Mouse (Mus musculus): Measurements from ENCODE around the gene Pde11a. TPM values are rescaled to one million over a fixed set of nuclear protein-coding genes. Genes with fewer than 3 reads are reported as not detected.

Gene Pde11a
- 0.54 and 0.77 TPM in 2 replicates for polyA plus RNA-seq (2015; fragmentation: Nextera tagmentation; extraction: Ambion mirVana)

DNA sequence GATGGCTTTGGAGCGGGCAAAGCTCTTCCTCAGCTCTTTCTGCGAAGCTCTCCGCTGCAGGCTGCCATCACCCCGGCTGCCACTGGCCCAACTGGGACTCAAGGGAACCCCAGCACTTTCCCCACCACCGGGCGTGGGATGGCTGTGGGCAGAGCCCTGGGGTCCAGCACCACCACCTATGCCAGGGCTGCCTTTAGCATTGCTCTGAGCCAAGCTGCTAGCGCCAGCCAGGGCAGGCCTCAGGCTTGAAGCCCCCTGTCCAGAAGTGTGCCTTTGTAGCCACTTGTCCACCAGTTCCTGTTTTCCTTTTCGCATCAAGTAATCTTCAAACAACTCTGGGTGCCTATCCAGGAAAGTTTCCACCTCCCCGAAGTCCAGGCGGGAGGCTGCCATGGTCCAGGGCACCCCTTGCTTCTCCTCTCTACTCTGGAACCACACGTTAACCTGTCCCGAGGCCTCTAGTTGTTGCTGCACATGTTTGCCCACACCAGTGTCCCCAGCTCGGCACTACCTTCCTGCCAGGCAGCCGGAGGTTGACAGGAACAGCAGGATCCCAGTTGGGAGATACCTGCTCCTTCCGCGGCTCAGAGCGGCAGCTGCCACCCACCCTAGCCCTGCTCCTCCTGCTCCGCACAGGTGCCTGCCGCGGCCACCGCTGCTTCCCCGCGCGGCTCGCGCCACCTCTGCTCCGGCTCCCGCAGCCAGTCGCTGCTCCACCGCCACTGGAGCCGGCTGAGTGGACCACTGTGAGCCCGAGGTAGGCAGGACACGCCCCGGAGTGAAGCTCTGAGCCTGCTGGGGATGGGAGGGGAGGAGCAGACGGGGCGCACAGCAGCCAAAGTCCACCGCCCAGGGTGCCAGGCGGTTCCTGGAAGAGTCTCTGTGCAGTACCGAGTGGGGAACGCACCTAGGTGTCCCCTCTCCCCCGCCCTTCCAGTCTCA is at the start of gene Pde11a:
Gene Pde11a, minus strand, starts transcription at position 560 of the 942 bp plus-strand sequence.
- peaks cover 2% of the 10 kb centered on the region for H3K27me3 ChIP-seq (ENCODE audit: control insufficient read depth, insufficient read depth, low read depth, low read length)
- H3K27ac ChIP-seq (ENCODE audit: low read length) = no peak within 1 kb of the TSS
- peak within 1 kb of the TSS; percentile 58 for H3K4me3 ChIP-seq (ENCODE audit: low read depth, low read length)
- H3K36me3 ChIP-seq (ENCODE audit: control insufficient read depth, insufficient read depth, low read length) = no peaks in the 10 kb centered on the region
- peak within 1 kb of the TSS; percentile 74 for H3K9ac ChIP-seq (ENCODE audit: low read depth, low read length)
- H3K9me3 ChIP-seq (replicated peaks; ENCODE audit: control insufficient read depth, low read length, poor library complexity, severe bottlenecking) = no peaks in the 10 kb centered on the region
- peaks cover 12% of the 10 kb centered on the region for H3K4me1 ChIP-seq (ENCODE audit: control insufficient read depth, insufficient read depth, low read length)
- H3K4me2 ChIP-seq (ENCODE audit: low read length) = peak within 1 kb of the TSS; percentile 98
- ATAC-seq = peak; percentile 81
- 22% methylated on average over 31 of the region's 41 CpGs for WGBS

DNA sequence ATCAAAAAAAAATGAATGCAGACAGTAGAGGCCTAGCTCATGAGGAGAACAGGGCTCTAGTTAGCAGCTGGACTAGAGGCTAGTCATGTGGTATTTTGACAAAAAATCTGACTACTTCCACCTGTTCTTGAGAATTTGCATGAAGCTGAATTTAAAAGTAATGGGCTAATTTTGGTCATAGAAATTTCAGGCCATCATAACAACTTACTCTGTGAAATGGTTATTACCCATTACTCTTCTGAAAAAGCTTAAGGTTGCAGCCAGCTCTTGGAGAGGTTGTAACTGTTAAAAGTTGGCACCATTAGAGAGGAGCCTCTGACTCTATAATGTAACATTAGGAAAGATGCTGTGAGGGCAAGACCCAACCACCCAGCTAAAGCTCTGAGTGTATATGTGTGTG is 48.0 kb upstream of the Pde11a start:
- no peak overlapping the region for H3K27ac ChIP-seq (ENCODE audit: low read length)
- no peak for ATAC-seq
- H3K4me3 ChIP-seq (ENCODE audit: low read depth, low read length) = no peak overlapping the region
- H3K4me1 ChIP-seq (ENCODE audit: control insufficient read depth, insufficient read depth, low read length) = no peaks in the 10 kb centered on the region
- no peak overlapping the region for H3K9ac ChIP-seq (ENCODE audit: low read depth, low read length)
- H3K4me2 ChIP-seq (ENCODE audit: low read length) = no peak overlapping the region
- H3K36me3 ChIP-seq (ENCODE audit: control insufficient read depth, insufficient read depth, low read length) = peaks cover 12% of the 10 kb centered on the region
- H3K27me3 ChIP-seq (ENCODE audit: control insufficient read depth, insufficient read depth, low read depth, low read length) = no peaks in the 10 kb centered on the region
- no peaks in the 10 kb centered on the region for H3K9me3 ChIP-seq (replicated peaks; ENCODE audit: control insufficient read depth, low read length, poor library complexity, severe bottlenecking)

DNA sequence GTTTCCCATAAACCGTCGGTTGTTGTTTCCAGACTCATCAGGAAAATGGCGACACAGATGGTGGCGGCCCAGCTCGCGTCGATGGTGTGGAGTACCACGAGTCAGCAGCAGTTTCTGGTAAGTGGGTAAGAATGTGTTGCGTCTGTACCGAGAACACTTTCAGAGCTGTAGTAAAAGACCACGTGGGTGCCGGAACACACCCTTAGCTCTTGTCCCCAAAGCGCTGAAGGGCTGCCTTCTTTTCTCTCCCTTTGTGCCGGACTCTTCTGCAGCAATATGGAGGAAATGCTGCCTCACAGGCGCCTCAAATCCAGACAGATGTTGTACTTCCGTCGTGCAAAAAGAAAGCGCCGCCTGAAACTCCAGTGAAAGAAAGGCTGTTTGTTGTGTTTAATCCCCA is 40.1 kb upstream of the Pde11a start:
- Histone ChIP-seq H3K27ac (ENCODE audit: low read length) (no peak overlapping the region), H3K9ac (ENCODE audit: low read depth, low read length) (no peak overlapping the region), H3K27me3 (ENCODE audit: control insufficient read depth, insufficient read depth, low read depth, low read length) (no peaks in the 10 kb centered on the region), H3K4me3 (ENCODE audit: low read depth, low read length) (no peak overlapping the region), H3K9me3 (replicated peaks; ENCODE audit: control insufficient read depth, low read length, poor library complexity, severe bottlenecking) (no peaks in the 10 kb centered on the region), H3K4me1 (ENCODE audit: control insufficient read depth, insufficient read depth, low read length) (no peaks in the 10 kb centered on the region), H3K36me3 (ENCODE audit: control insufficient read depth, insufficient read depth, low read length) (peaks cover 26% of the 10 kb centered on the region), H3K4me2 (ENCODE audit: low read length) (no peak overlapping the region)
- ATAC-seq = no peak
- WGBS = 95% methylated on average over 19 of the region's 19 CpGs

DNA sequence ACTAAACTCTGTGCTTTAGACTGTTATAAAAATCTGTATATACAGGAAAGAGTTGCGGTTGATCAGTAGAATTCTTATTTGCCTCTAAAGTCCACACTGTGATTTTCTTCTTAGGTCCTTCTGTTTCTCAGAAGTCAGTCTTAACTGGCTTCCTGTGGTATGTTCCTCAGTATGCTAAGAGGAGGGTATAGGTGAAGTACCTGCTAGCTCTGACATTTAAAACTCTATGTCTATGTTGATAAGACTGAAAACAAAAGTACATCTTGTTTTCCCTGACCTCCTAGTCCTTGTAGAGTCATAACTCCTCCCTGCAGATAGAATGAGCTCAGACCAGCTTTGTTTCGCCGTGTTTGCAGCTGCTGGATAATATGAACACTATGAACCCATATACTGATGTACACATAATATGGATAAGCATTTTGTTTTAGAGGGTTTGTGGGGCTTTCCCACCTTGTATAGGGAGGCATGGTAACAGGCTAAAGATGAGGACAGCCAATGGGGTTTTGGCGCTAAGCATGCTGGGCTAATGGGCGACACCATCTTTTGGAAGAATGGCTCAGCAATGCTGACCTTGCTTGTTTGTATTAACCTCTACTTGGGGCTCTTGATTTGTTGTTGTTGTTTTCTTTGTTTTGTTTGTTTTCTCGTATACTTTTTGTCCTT is 36.1 kb upstream of the Pde11a start:
- Histone ChIP-seq H3K4me3 (ENCODE audit: low read depth, low read length) (no peak overlapping the region), H3K4me1 (ENCODE audit: control insufficient read depth, insufficient read depth, low read length) (peaks cover 8% of the 10 kb centered on the region), H3K36me3 (ENCODE audit: control insufficient read depth, insufficient read depth, low read length) (peaks cover 28% of the 10 kb centered on the region), H3K9me3 (replicated peaks; ENCODE audit: control insufficient read depth, low read length, poor library complexity, severe bottlenecking) (no peaks in the 10 kb centered on the region), H3K27me3 (ENCODE audit: control insufficient read depth, insufficient read depth, low read depth, low read length) (no peaks in the 10 kb centered on the region), H3K4me2 (ENCODE audit: low read length) (no peak overlapping the region), H3K9ac (ENCODE audit: low read depth, low read length) (no peak overlapping the region), H3K27ac (ENCODE audit: low read length) (no peak overlapping the region)
- 93% methylated on average over 6 of the region's 6 CpGs for WGBS
- no peak for ATAC-seq

DNA sequence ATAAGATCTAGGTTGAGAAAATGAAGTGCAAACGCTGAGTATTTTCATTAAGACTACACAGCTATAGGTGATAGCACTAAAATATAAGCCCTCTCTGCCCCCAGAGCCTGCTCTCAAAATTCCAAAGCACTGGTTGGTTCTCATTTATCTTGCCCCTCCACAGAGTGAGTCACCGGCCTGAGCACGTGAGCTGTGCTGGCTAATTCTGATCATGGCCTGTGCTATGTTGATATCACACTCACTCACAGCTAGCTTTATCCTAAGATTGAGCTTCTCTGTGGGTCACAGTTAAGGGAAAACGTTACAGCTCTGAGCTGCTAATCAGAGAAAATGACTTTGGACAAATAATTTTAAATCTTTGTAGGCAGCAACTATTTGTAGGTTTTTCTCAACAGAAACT is 33.7 kb upstream of the Pde11a start:
- Histone ChIP-seq H3K4me3 (ENCODE audit: low read depth, low read length) (no peak overlapping the region), H3K9me3 (replicated peaks; ENCODE audit: control insufficient read depth, low read length, poor library complexity, severe bottlenecking) (no peaks in the 10 kb centered on the region), H3K27me3 (ENCODE audit: control insufficient read depth, insufficient read depth, low read depth, low read length) (no peaks in the 10 kb centered on the region), H3K27ac (ENCODE audit: low read length) (no peak overlapping the region), H3K4me2 (ENCODE audit: low read length) (no peak overlapping the region), H3K4me1 (ENCODE audit: control insufficient read depth, insufficient read depth, low read length) (peaks cover 13% of the 10 kb centered on the region), H3K9ac (ENCODE audit: low read depth, low read length) (no peak overlapping the region), H3K36me3 (ENCODE audit: control insufficient read depth, insufficient read depth, low read length) (peaks cover 13% of the 10 kb centered on the region)
- WGBS = 91% methylated on average over 4 of the region's 4 CpGs
- no peak for ATAC-seq

DNA sequence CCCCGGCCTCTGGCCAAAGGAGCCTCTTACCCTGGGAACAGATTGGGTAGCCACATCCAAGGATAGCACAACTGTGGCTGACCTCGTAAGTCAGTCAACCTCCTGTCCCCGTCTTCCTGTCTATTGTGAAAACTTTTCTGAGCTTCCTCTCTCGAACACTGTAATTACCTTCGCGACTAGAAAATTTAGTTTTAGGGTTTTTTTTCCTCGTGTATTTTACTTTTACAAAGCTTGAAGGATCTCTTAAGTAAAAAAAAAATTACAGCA is 32.0 kb upstream of the Pde11a start:
- H3K27me3 ChIP-seq (ENCODE audit: control insufficient read depth, insufficient read depth, low read depth, low read length) = no peaks in the 10 kb centered on the region
- H3K36me3 ChIP-seq (ENCODE audit: control insufficient read depth, insufficient read depth, low read length) = peaks cover 8% of the 10 kb centered on the region; the same call in 1 of the 2 replicates
- peaks cover 13% of the 10 kb centered on the region for H3K4me1 ChIP-seq (ENCODE audit: control insufficient read depth, insufficient read depth, low read length)
- 5% methylated on average over 7 of the region's 7 CpGs for WGBS
- no peak for ATAC-seq
- H3K9me3 ChIP-seq (replicated peaks; ENCODE audit: control insufficient read depth, low read length, poor library complexity, severe bottlenecking) = no peaks in the 10 kb centered on the region
- peak overlapping the region; percentile 97 for H3K4me2 ChIP-seq (ENCODE audit: low read length)
- H3K9ac ChIP-seq (ENCODE audit: low read depth, low read length) = peak overlapping the region; percentile 94
- H3K27ac ChIP-seq (ENCODE audit: low read length) = no peak overlapping the region
- H3K4me3 ChIP-seq (ENCODE audit: low read depth, low read length) = peak overlapping the region; percentile 96

DNA sequence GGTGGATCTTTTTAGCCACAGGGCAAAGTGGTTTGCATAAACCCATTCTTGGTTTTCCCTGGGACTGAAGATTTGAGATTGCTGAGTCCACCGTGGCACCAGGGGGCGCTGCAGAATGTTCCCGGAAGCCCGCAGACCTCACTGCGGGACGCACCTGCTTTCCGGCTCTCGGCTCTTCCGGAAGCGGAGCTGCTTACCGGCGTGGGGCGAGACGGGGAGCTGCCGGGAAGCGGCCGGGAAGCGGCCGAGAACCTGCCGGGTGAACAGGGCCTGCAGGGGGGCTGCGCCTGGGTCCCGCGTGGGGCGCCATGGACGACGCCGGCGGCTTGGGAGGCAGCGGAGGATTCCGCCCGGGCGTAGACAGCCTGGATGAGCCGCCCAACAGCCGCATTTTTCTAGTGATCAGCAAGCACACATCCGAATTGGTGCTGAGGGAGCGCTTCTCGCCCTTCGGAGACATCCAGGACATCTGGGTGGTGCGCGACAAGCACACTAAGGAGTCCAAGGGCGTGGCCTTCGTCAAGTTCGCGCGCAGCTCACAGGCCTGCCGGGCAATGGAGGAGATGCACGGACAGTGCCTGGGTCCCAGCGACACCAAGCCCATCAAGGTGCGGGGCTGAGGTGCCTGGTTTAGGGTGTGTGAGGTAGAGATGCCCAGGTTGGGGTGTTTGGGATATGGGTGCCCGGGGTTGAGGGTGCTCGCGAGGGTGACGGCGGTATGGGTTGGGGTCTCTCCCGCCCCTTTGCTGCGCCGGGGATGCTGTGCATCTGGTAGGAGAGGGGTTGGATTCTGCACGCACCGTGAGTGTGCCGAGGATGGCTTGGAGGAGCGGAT is 31.5 kb upstream of the Pde11a start, which contains the start of gene Rbm45:
Gene Rbm45, plus strand, starts transcription at position 164 of the 835 bp plus-strand sequence.
- Histone ChIP-seq H3K27me3 (ENCODE audit: control insufficient read depth, insufficient read depth, low read depth, low read length) (no peaks in the 10 kb centered on the region), H3K36me3 (ENCODE audit: control insufficient read depth, insufficient read depth, low read length) (peaks cover 4% of the 10 kb centered on the region; the same call in 1 of the 2 replicates), H3K9me3 (replicated peaks; ENCODE audit: control insufficient read depth, low read length, poor library complexity, severe bottlenecking) (no peaks in the 10 kb centered on the region), H3K27ac (ENCODE audit: low read length) (peak within 1 kb of the TSS; percentile 74), H3K4me1 (ENCODE audit: control insufficient read depth, insufficient read depth, low read length) (peaks cover 13% of the 10 kb centered on the region), H3K4me3 (ENCODE audit: low read depth, low read length) (peak within 1 kb of the TSS; percentile 96), H3K9ac (ENCODE audit: low read depth, low read length) (peak within 1 kb of the TSS; percentile 94), H3K4me2 (ENCODE audit: low read length) (peak within 1 kb of the TSS; percentile 97)
- ATAC-seq = peak; percentile 97
- 0% methylated on average over 58 of the region's 61 CpGs for WGBS

DNA sequence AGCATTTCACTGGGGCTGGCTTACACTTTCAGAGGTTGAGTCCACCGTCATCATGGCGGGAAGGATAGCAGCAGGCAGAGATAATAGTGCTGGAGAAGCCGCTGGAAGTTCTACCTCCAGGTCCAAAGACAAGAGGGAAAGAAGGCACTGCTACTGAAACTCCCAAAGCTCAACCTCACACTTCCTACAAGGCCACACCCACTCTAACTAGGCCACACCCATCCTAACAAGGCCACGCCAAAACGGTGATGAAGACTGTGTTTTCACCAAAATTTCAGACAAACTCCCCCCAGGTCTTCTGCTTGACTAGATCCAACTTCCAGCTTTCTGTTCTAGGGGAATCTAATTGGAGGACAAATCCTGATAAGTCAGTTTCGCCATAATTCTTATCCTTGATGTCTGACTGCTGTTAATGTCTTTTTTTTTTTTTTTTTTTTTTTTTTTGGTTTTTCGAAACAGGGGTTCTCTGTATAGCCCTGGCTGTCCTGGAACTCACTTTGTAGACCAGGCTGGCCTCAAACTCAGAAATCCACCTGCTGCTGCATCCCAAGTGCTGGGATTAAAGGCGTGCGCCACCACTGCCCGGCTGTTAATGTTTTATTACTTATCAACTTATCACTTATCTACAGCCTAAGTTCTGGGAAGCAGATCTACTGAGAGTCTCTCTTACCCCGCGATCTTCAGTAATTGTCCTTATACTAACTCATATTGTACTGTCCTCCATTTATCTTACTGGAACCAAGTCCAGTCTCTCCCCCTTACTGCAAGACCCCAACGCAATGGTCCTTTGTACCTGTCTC is 30.5 kb upstream of the Pde11a start:
- H3K27me3 ChIP-seq (ENCODE audit: control insufficient read depth, insufficient read depth, low read depth, low read length) = no peaks in the 10 kb centered on the region
- peaks cover 13% of the 10 kb centered on the region for H3K4me1 ChIP-seq (ENCODE audit: control insufficient read depth, insufficient read depth, low read length)
- no peak overlapping the region for H3K4me2 ChIP-seq (ENCODE audit: low read length)
- no peak for ATAC-seq
- H3K4me3 ChIP-seq (ENCODE audit: low read depth, low read length) = no peak overlapping the region
- no peaks in the 10 kb centered on the region for H3K9me3 ChIP-seq (replicated peaks; ENCODE audit: control insufficient read depth, low read length, poor library complexity, severe bottlenecking)
- H3K36me3 ChIP-seq (ENCODE audit: control insufficient read depth, insufficient read depth, low read length) = 0 out of 2 replicates have a peak, but pooled peaks cover 4% of the 10 kb centered on the region
- H3K9ac ChIP-seq (ENCODE audit: low read depth, low read length) = peak overlapping the region; percentile 94; the same call in 1 of the 2 replicates
- WGBS = 75% methylated on average over 12 of the region's 13 CpGs
- H3K27ac ChIP-seq (ENCODE audit: low read length) = no peak overlapping the region

Data from midbrain, embryonic 16.5 days (tissue).